Mouse (Mus musculus): Measurements from ENCODE around the gene Xrcc1.

GRCm38 (mm10) chr7:24577811-24578210, 31.7 kb downstream of the Xrcc1 start:
- no peak for TF ChIP-seq POLR2A (IDR thresholded peaks at IDR 0.05; ENCODE audit: low read depth, low read length)
- TF ChIP-seq CTCF (IDR thresholded peaks at IDR 0.05; ENCODE audit: borderline replicate concordance, insufficient read depth, low read length) = no peak

Data from embryonic fibroblast, embryonic 13.5 days (primary cell).